ENCODE assay signal across 9 mouse cellular contexts in the genomic region with DNA sequence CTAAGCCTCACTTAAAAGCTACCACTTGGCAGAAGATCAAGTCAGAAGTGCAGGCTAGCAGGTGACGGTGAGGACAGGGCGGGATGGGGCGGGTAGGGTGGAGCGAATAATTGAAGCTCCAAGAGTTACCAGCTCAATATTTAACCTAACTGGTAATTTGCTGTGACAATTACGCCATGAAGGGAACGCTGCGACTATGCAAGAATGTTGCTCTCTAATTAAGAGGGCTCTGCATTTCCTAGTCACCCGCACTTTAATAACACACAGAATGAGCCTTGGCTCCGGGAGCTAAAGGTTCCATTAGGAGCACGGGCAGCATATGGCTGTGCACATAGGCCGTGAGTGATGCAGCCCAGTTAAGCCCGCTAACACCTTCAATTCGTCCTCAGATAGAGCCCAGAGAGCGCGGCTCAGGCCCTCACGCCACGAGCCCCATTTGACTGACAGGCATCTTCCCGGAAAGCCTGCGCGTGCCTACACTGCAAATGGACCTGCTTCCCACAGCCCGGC. TPM values are rescaled to one million over a fixed set of nuclear protein-coding genes. Genes with fewer than 3 reads are reported as not detected.
DNase-seq lines count a peak whose midpoint lies in the region; ATAC-seq and TF ChIP-seq lines count a peak whose summit lies in the region.
"Had no signal": no experiment of that assay in that cellular context is flagged by ENCODE, and none has a peak within 500 bp of the region (broad histone marks: within the 10 kb centered on the region; RNA-seq: fewer than 3 reads in every experiment).

No protein-coding gene starts in this region.

- intact Hi-C loops in left cerebral cortex, postnatal 4 days (cut with DNase I): no loop called here
- intact Hi-C loops in left cerebral cortex, postnatal 36 days (cut with DNase I): loop anchor here (5.0 kb wide), 2 partner anchors 62 to 302 kb away; no protein-coding TSS in a partner anchor

- WGBS in forebrain, embryonic 16.5 days: 17% methylated on average over 21 of the region's 21 CpGs
- WGBS in kidney, adult 2 months: 36% methylated on average over 21 of the region's 21 CpGs
- 41% methylated on average over 21 of the region's 21 CpGs for WGBS in neural tube, embryonic 14.5 days

- peak overlapping the region; percentile 30; the same call in 1 of the 2 replicates for H3K9ac ChIP-seq in forebrain, embryonic 16.5 days (replicated peaks; ENCODE audit: low read depth, low read length)
- H3K9ac ChIP-seq in neural tube, embryonic 14.5 days (replicated peaks; ENCODE audit: low read depth, low read length): no peak overlapping the region
- H3K9ac ChIP-seq: liver, embryonic 13.5 days had no signal

- H3K4me3 ChIP-seq in forebrain, embryonic 16.5 days (replicated peaks; ENCODE audit: low read length): no peak overlapping the region
- no peak overlapping the region for H3K4me3 ChIP-seq in kidney, adult 2 months (ENCODE audit: insufficient read depth, low read depth, low read length)
- H3K4me3 ChIP-seq in neural tube, embryonic 14.5 days (ENCODE audit: low read depth, low read length): no peak overlapping the region
- H3K4me3 ChIP-seq: liver, embryonic 13.5 days had no signal

- H3K36me3 ChIP-seq in forebrain, embryonic 16.5 days (ENCODE audit: control insufficient read depth, insufficient read depth): no peaks in the 10 kb centered on the region
- H3K36me3 ChIP-seq in kidney, adult 2 months (ENCODE audit: control insufficient read depth, insufficient read depth, low read length): no peaks in the 10 kb centered on the region
- no peaks in the 10 kb centered on the region for H3K36me3 ChIP-seq in neural tube, embryonic 14.5 days (ENCODE audit: control insufficient read depth, insufficient read depth, low read length)
- H3K36me3 ChIP-seq: liver, embryonic 13.5 days had no signal

- peak; percentile 35 for DNase-seq in left cerebral cortex, postnatal 4 days
- no peak for DNase-seq in left cerebral cortex, postnatal 36 days (ENCODE audit: low spot score in 2 of 2)
- peak; percentile 82 for DNase-seq in kidney, adult 2 months
- no peak for DNase-seq in c-Kit-positive CD71-positive TER-119-positive erythroid progenitor cells, embryonic 14.5 days (ENCODE audit: low spot score)
- no peak for DNase-seq in thymus, postnatal 25 days
- DNase-seq: embryo, embryonic 11 days; liver, embryonic 13.5 days had no signal

- no peaks in the 10 kb centered on the region for H3K27me3 ChIP-seq in forebrain, embryonic 16.5 days (replicated peaks; ENCODE audit: control insufficient read depth, insufficient read depth, low read length)
- no peaks in the 10 kb centered on the region for H3K27me3 ChIP-seq in kidney, adult 2 months (replicated peaks; ENCODE audit: control insufficient read depth, insufficient read depth, low read length)
- no peaks in the 10 kb centered on the region for H3K27me3 ChIP-seq in neural tube, embryonic 14.5 days (ENCODE audit: control insufficient read depth, insufficient read depth, low read length)

- no peaks in the 10 kb centered on the region for H3K9me3 ChIP-seq in forebrain, embryonic 16.5 days (ENCODE audit: control insufficient read depth, low read length)
- H3K9me3 ChIP-seq in neural tube, embryonic 14.5 days (ENCODE audit: control insufficient read depth, low read length): no peaks in the 10 kb centered on the region
- H3K9me3 ChIP-seq: liver, embryonic 13.5 days had no signal

- no peak for TF ChIP-seq CTCF in kidney, adult 2 months (conservative IDR thresholded peaks at IDR 0.05; ENCODE audit: insufficient read depth, insufficient read length, low read depth, low read length)

- H3K4me2 ChIP-seq in forebrain, embryonic 16.5 days (ENCODE audit: low read length): peak overlapping the region; percentile 33
- no peak overlapping the region for H3K4me2 ChIP-seq in neural tube, embryonic 14.5 days (ENCODE audit: low read depth, low read length)
- H3K4me2 ChIP-seq: liver, embryonic 13.5 days had no signal

- peaks cover 35% of the 10 kb centered on the region for H3K4me1 ChIP-seq in forebrain, embryonic 16.5 days (replicated peaks; ENCODE audit: control insufficient read depth, insufficient read depth, low read length)
- H3K4me1 ChIP-seq in kidney, adult 2 months (ENCODE audit: control insufficient read depth, insufficient read depth, low read length): peaks cover 22% of the 10 kb centered on the region
- H3K4me1 ChIP-seq in neural tube, embryonic 14.5 days (ENCODE audit: control insufficient read depth, insufficient read depth, low read length): peaks cover 21% of the 10 kb centered on the region; the same call in 1 of the 2 replicates

- TF ChIP-seq POLR2A in kidney, adult 2 months (IDR thresholded peaks at IDR 0.05; ENCODE audit: low read depth, low read length): no peak

- no peak overlapping the region; the same call in 1 of the 2 replicates for H3K27ac ChIP-seq in forebrain, embryonic 16.5 days (ENCODE audit: low read length)
- peak overlapping the region; percentile 71; the same call in 1 of the 2 replicates for H3K27ac ChIP-seq in kidney, adult 2 months (ENCODE audit: insufficient read depth, low read depth, low read length)
- H3K27ac ChIP-seq in neural tube, embryonic 14.5 days (ENCODE audit: low read depth, low read length): peak overlapping the region; percentile 55; the same call in 1 of the 2 replicates
- H3K27ac ChIP-seq: liver, embryonic 13.5 days had no signal

- ATAC-seq in forebrain, embryonic 16.5 days: 0 out of 2 replicates have a peak, but pooled peaks have one; percentile 12
- no peak for ATAC-seq in neural tube, embryonic 14.5 days (ENCODE audit: low read depth)

RNA-seq across cellular contexts. Expression of a gene that starts 54.2 kb away (rescaled TPM):
- 10 to 100 TPM; 43.4 to 48.8 TPM for total RNA-seq in left cerebral cortex, postnatal 4 days (2021)
- total RNA-seq in left cerebral cortex, postnatal 36 days (2021): 10 to 100 TPM; 44.0 to 47.1 TPM
- polyA plus RNA-seq in forebrain, embryonic 16.5 days (2015; fragmentation: Nextera tagmentation; extraction: Ambion mirVana): 67.1 and 71.5 TPM in 2 replicates
- 17.0 and 21.3 TPM in 2 replicates for polyA plus RNA-seq in kidney, adult 2 months (2012; rRNA removed)
- 41.4 and 46.5 TPM in 2 replicates for polyA plus RNA-seq in neural tube, embryonic 14.5 days (2014; fragmentation: Nextera tagmentation; extraction: Ambion mirVana)

RNA-seq across cellular contexts. Expression of a gene that starts 54.3 kb away (rescaled TPM):
- 10 to 100 TPM; 18.9 to 19.1 TPM for total RNA-seq in left cerebral cortex, postnatal 4 days (2021)
- total RNA-seq in left cerebral cortex, postnatal 36 days (2021): 10 to 100 TPM; 13.2 to 16.4 TPM
- 15.0 and 19.0 TPM in 2 replicates for polyA plus RNA-seq in forebrain, embryonic 16.5 days (2015; fragmentation: Nextera tagmentation; extraction: Ambion mirVana)
- 7.1 and 7.2 TPM in 2 replicates for polyA plus RNA-seq in kidney, adult 2 months (2012; rRNA removed)
- 15.3 and 17.7 TPM in 2 replicates for polyA plus RNA-seq in neural tube, embryonic 14.5 days (2014; fragmentation: Nextera tagmentation; extraction: Ambion mirVana)

Comparison
In these comparisons a context has a peak if more than half of its experiments do, and no peak if none do; other contexts are left out.
1. DNase-seq: peak in left cerebral cortex, postnatal 4 days (single experiment) and kidney, adult 2 months (single experiment); none in left cerebral cortex, postnatal 36 days (0 of 2), c-Kit-positive CD71-positive TER-119-positive erythroid progenitor cells, embryonic 14.5 days (single experiment) and thymus, postnatal 25 days (single experiment).